Mouse (Mus musculus) 3T3-L1 (cell line): Measurements from ENCODE around the gene Prss28.

Experiments used
- DNase-seq: peaks from one replicate; pipeline ENCODE4 v3.0.0-alpha.2; 2015; ENCODE audit warnings: low read depth, low spot score

Prss28 gene

GRCm38 (mm10) chr17:25340003-25340402, 31.6 kb downstream of the Prss28 start:
- no peak for DNase-seq

- DNase-seq: no peak
Measured at GRCm38 (mm10) chr17:25341490-25341889, 33.0 kb downstream of the Prss28 start.

GRCm38 (mm10) chr17:25345462-25345861, 37.0 kb downstream of the Prss28 start, which contains the start of gene Tpsab1:
TSS of gene Tpsab1 (minus strand) at chr17:25345562.
- no peak for DNase-seq

- no peak for DNase-seq
Measured at GRCm38 (mm10) chr17:25361291-25361690, 52.8 kb downstream of the Prss28 start.
